Mouse (Mus musculus): Measurements from ENCODE around the gene Cep19.

The Cep19 gene

GRCm38 (mm10) chr16:32108170-32108569 lies 8.6 kb downstream of the Cep19 start:
- no peak for DNase-seq

- no peak for DNase-seq
Measured at GRCm38 (mm10) chr16:32108578-32108977, 9.0 kb downstream of the Cep19 start.

DNA sequence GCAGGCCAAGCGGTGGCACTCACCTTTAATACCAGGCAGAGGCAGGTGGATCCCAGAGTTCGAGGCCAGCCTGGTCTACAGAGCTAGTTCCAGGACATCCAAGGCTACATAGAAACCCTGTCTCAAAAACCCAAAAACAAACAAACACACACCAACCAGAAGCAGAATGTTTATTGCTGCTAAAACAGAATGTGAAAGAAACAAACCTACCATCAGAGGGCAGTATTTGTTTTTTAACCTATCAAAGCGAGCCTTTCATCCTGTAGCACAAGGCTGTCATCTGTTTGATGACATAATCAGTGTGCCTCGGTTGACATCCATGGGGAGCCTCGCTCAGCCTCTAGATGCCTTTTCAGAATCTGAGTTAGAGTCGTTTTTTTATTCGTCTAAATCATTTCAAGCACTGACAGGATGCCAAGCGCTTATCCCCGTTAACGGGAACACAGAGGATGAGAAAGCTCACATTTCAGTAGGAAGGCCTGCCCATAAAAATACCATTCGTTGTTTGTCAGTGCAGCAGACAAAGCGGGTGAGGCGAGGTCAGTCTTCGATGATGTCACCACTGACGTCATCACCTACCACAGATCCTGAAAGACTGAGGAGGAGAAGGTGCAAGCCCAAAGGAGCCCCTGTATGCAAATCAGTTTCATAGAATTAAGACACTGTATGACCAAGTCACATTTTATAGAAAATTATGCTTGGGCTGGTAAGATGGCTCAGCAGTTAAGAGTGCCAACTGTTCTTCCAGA lies 11.5 kb downstream of the Cep19 start:
- DNase-seq, result no peak

DNA sequence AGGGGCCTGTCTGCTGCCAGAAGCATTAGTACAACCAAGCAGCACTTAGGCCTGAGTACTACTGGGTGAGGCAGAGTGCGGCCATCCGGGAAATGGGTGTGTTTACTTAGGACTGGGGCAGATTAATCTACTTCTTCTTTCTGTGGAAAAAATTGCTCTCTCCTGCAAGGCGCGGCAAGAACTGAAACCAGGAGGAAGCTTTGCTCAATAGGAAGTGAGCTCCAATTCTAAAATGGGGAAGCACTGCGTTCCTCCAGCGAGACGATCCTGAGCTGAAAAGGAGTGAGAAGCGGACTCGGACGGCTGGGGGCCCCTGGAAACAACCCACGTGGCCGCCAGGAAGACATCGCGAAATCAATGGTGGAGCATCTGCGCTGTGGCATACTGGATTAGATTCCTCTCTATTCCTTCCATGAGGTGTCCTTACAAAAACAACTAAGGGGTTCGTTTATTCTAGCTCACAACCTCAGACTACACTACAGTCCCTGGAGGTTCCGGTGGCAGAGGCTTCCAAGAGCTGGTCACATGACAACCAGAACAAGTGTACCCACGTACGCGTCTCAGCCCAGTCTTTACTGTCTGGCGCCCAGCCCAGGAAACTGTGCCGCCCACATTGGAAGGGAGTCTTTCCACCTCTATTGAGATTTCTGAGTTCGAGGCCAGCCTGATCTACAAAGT lies 14.1 kb downstream of the Cep19 start:
- peak in 1 of 2 experiments; percentile 22 for DNase-seq

DNA sequence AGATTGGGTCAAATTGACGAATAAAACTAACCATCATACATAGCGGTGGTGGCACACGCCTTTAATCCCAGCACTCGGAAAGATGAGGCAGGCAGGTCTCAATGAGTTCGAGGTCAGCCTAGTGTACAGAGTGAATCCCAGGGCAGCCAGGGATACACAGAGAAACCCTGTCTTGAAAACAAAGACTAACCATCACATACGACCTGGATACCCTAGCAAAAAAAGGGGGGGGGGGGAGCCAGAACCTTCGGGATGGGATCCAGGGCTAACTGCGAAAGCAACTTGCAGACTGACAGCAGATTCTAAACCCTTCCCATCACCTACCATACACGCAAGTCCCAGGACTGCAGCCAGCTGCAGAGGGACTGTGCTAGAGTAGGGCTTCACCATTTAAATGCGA lies 14.8 kb downstream of the Cep19 start:
- DNase-seq, result no peak

DNA sequence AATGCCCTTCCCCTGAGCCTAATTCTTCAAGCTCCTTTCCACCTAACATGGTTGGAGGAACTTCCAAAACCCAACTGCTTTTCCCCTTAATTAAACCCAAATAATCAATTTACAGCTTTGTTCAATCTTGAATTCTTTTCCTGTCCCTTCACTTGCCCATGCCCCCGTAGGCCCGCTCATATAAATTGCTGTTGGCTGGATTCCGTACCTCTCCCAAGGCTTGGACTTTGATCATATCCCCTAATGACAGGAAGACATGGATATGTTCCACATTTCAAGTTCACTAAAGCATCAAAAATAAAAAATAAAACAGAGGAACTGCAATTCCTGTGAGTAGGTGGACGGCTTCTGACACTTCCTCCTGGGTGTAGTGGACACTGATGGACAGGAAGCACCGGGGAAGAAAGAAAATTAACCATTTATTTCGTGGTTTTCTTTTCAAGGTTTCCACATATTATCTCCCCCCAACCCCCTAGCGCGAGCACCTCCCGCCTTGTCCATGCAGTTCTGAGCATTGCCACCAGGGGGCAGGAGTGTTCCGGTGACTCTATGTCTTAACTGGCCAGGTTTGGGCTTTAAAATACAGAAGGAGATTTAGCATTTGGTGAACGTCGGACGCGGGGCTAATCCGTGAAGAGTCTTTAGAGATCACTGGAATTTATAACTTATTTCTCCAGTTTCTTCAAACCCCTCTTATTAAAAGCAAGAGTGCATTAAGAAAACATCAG lies 15.5 kb downstream of the Cep19 start:
- DNase-seq, result peak; percentile 78 to 89

DNA sequence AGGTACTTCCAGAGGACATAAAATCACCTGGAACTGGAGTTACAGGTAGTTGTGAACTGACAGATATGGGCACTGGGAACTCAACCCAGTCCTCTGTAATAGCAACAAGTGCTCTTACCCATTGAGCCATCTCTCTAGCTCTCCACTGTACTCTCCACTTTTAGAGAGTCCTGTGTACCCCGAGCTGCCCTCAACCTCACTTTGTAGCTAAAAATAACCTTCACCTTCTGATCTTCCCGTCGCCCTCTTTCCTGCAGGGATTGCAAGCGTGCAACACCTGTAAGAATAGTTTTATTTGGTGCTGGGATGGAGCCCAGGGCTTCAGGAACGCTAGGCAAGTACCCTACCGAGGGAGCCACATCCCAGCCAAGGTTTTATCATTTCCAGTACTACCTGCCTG lies 16.2 kb downstream of the Cep19 start:
- no peak for DNase-seq

GRCm38 (mm10) chr16:32116186-32116585 lies 16.6 kb downstream of the Cep19 start:
- no peak for DNase-seq

DNA sequence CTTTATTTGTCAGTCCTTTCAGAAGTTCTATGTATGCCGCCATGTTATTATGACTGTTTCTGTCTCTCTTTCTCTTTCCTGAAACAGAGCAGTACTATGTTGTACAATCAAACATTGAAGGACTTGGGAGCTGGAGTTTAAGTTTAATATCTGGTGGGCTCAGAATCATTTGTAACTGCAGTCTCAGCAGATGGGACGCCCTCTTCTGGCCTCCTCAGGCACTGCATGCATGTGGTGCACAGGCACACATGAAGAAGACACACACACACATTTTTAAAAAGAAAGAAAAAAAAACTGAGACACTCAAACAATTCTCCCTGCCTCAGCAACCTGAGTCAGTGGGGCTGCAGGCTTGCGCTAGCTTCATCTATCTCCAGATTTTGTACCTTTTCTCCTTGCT lies 20.9 kb downstream of the Cep19 start:
- DNase-seq, result no peak

DNA sequence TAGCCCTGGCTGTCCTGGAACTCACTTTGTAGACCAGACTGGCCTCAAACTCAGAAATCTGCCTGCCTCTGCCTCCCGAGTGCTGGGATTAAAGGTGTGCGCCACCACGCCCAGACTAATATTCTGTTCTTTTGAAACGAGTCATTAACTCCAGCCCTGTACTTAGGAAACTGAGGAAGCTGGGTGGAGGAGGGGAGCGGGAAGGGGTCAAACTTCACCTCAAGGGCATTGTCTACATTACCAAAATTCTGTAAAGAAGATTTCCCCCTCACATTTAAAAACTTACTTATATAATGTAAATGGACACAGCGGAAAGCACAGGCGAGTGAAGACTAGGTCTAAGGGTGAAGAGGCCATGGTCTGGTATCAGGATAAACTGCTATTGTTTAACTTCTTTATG lies 24.4 kb downstream of the Cep19 start:
- no peak for DNase-seq

GRCm38 (mm10) chr16:32124444-32125335 lies 25.1 kb downstream of the Cep19 start:
- no peak for DNase-seq

GRCm38 (mm10) chr16:32125364-32125763 lies 25.8 kb downstream of the Cep19 start:
- DNase-seq, result no peak

DNA sequence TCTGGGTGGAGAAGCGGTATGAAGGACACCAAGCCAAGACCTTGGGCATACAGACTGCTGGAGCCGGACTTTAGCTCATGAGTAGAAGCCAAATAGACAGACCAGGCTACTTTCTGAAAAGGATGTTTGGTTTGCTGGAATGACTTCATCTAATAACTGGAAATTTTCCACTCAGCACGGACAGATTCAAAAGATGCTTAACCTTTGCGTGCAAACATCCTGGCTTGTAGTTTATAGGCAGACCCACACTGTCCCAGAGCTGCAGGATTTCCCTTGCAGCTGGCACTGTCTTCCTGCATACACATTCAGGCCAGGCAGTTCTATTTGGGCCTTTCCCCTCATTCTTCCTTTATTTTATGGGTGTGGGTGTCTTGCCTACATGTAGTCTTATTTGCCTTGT lies 27.4 kb downstream of the Cep19 start:
- no peak for DNase-seq

DNA sequence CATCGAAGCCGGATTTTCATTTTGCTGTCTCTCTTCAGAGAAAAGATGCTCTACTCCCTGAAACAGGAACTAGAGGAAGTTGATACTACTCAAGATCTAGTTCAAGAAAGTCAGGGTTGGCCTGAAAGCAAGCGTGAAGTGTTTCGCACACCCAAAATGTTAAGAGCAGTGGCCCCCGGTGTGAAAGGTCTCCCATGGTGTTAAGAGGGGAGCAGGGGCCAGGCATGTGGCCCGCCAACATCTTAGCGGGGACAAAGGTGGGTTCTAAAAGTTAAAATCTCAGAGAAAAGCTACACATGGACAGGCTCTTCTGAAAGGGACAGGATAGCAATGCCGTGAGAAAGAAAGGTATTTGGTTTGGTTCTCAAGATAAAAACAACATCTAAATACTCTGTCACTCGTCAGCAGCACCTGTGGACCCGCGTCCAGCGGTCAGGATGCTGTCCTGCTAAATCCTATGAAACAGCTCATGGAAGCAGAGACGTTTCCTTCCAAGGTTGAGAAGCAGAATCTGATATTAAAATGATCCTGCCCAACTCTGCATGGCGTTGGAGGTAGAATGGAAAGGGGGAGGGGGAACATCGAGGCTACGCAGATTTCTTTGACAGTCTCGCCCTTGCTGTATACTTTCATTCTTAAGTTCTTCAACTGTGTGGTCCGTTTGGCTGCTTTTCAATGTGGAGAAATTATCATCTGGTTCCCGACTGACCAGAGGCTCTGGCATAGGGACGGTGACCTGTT lies 30.0 kb downstream of the Cep19 start:
- no peak for DNase-seq

DNA sequence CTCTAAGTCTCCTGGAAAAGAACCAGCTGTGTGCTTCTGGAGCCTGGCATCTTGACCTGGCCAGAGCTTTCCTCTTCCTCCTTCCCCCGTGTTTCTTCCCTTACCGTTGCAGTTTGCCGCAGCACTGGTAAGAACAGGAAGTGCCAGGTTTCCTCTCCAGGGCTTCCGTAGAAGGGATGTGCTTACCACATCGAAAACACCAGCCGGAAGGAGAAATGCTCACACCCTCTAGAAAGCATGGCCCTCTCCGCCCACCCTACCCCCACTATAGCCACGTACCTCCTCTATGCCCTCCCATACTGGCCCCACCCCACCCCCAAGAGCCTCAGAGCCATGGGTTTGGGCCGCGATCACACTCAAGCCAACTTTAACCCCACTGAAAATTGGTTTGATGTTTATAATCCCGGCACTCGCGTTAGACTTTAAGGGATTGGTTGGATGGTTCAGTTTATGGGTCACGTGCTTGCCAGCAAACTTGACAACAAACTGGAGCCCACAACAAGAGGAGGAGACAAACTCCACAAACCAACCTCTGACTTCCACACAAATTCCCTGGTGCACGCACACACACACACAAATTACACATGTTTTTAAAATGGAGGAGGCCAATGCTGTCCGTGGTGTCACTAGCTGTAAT lies 30.7 kb downstream of the Cep19 start:
- no peak for DNase-seq

GRCm38 (mm10) chr16:32133148-32133547 lies 33.5 kb downstream of the Cep19 start:
- no peak for DNase-seq

- no peak for DNase-seq
Measured at GRCm38 (mm10) chr16:32135842-32136357, 36.3 kb downstream of the Cep19 start.

DNA sequence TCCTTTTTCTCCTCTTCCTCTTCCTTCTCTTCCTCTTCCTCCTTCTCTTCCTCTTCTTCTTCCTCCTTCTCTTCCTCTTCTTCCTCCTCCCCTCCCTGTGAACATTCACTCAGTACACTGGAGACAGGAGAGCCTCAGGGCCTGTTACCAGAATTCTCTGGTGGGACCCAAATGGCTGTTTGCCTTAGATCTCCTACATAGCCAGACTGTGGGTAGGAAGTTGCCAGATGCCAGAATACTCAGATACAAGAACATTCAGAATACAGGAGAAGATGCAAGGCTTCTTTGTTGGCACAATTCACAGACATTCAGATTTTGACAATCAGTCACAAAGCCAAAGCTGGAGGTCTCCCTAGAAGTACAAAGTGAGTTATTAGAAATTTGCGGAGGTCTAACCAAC lies 39.4 kb downstream of the Cep19 start:
- no peak for DNase-seq

DNA sequence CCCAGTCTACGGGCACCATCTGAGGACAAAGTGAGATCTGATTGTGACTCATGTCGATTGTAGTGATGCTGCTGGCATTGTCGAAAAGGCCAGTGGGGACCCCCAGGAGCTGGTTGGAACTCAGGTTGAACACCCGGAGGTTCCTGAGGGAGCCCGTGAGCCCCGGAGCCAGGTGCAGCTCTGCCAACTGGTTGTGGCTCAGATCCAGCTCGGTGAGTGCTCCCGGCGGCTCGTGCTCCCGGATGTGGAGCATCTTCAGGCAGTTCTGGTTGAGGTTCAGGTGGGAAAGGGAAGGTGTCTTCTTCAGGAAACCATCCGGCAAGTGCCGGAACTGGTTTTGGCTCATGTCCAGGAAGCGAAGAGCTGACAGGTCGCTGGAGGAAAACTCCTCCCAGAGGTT lies 44.2 kb downstream of the Cep19 start:
- peak; percentile 51 to 59 for DNase-seq

GRCm38 (mm10) chr16:32144592-32144991 lies 45.0 kb downstream of the Cep19 start:
- no peak for DNase-seq

DNA sequence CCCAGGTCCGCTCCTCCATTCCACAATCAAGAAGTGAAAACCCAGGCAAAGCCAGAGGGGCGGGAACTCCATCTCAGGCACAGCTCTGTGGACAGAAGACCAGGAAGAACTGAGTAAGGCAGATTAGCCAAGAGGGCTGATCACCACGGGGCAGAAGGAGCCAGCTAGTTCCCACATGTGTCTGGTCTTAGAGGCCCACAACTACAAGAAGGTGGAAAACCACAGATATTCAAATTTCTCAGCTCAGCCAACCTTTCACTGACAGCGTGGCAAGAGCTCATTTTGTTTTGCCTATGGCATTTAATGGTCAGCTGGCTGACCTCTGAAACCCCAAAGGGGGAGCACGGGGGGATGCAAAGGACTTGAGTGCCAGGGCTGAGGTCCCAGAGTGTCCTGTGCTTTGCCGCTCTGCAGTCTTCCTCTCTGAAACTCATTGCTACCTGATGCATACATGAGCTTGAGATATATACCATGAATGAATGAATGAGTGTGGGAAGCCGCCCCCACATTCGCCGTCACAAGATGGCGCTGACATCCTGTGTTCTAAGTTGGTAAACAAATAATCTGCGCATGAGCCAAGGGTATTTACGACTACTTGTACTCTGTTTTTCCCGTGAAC lies 48.1 kb downstream of the Cep19 start:
- peak in 1 of 2 experiments; percentile 54 for DNase-seq
